Mouse (Mus musculus): ENCODE measurements around the gene Arsb. TPM values are rescaled to one million over a fixed set of nuclear protein-coding genes. Genes with fewer than 3 reads are reported as not detected.
A peak's percentile ranks its signal among the peaks of the same experiment; 100 is the strongest.

Arsb gene
- polyA plus RNA-seq, 1 experiment, result 49.7 TPM

- TF ChIP-seq POLR2A (IDR thresholded peaks at IDR 0.05; ENCODE audit: borderline replicate concordance, insufficient read depth, low read length) (no peak), CTCF (IDR thresholded peaks at IDR 0.05; ENCODE audit: borderline replicate concordance, insufficient read depth, low read depth, low read length) (no peak)
- peak overlapping the region; percentile 88 for H3K27ac ChIP-seq (ENCODE audit: insufficient read depth, low read length)
- 34% methylated on average over 9 of the region's 9 CpGs for WGBS
- no peaks in the 10 kb centered on the region for H3K27me3 ChIP-seq (ENCODE audit: control insufficient read depth, insufficient read depth, low read length)
- H3K4me1 ChIP-seq (ENCODE audit: control insufficient read depth, insufficient read depth, low read length), result no peaks in the 10 kb centered on the region
- DNase-seq, result no peak
- peak overlapping the region; percentile 77 for H3K4me3 ChIP-seq (replicated peaks; ENCODE audit: insufficient read depth, low read depth, low read length)
Observed at GRCm38 (mm10) chr13:93771031-93771587, 321 bp upstream of the Arsb start.

GRCm38 (mm10) chr13:93772279-93772636 lies 828 bp downstream of the Arsb start:
- Histone ChIP-seq H3K4me3 (replicated peaks; ENCODE audit: insufficient read depth, low read depth, low read length) (peak overlapping the region; percentile 77), H3K27me3 (ENCODE audit: control insufficient read depth, insufficient read depth, low read length) (no peaks in the 10 kb centered on the region), H3K4me1 (ENCODE audit: control insufficient read depth, insufficient read depth, low read length) (no peaks in the 10 kb centered on the region), H3K27ac (ENCODE audit: insufficient read depth, low read length) (peak overlapping the region; percentile 88)
- no peak for DNase-seq
- 8% methylated on average over 8 of the region's 8 CpGs for WGBS
- TF ChIP-seq CTCF (IDR thresholded peaks at IDR 0.05; ENCODE audit: borderline replicate concordance, insufficient read depth, low read depth, low read length), result no peak

- DNase-seq, result no peak
- 80% methylated on average over 7 of the region's 7 CpGs for WGBS
- Histone ChIP-seq H3K27me3 (ENCODE audit: control insufficient read depth, insufficient read depth, low read length) (no peaks in the 10 kb centered on the region), H3K4me3 (replicated peaks; ENCODE audit: insufficient read depth, low read depth, low read length) (no peak overlapping the region), H3K27ac (ENCODE audit: insufficient read depth, low read length) (no peak overlapping the region), H3K4me1 (ENCODE audit: control insufficient read depth, insufficient read depth, low read length) (no peaks in the 10 kb centered on the region)
- TF ChIP-seq CTCF (IDR thresholded peaks at IDR 0.05; ENCODE audit: borderline replicate concordance, insufficient read depth, low read depth, low read length) (no peak), POLR2A (IDR thresholded peaks at IDR 0.05; ENCODE audit: borderline replicate concordance, insufficient read depth, low read length) (no peak)
Observed at GRCm38 (mm10) chr13:93772861-93773260, 1.4 kb downstream of the Arsb start.

- no peaks in the 10 kb centered on the region for H3K4me1 ChIP-seq (ENCODE audit: control insufficient read depth, insufficient read depth, low read length)
- no peak for DNase-seq
- no peak overlapping the region for H3K27ac ChIP-seq (ENCODE audit: insufficient read depth, low read length)
- TF ChIP-seq POLR2A (IDR thresholded peaks at IDR 0.05; ENCODE audit: borderline replicate concordance, insufficient read depth, low read length), result no peak
- TF ChIP-seq CTCF (IDR thresholded peaks at IDR 0.05; ENCODE audit: borderline replicate concordance, insufficient read depth, low read depth, low read length), result no peak
- H3K4me3 ChIP-seq (replicated peaks; ENCODE audit: insufficient read depth, low read depth, low read length), result no peak overlapping the region
- H3K27me3 ChIP-seq (ENCODE audit: control insufficient read depth, insufficient read depth, low read length), result no peaks in the 10 kb centered on the region
- WGBS, result 77% methylated on average over 7 of the region's 7 CpGs
Observed at GRCm38 (mm10) chr13:93773704-93774315, 2.4 kb downstream of the Arsb start.

GRCm38 (mm10) chr13:93782823-93783222 lies 11.4 kb downstream of the Arsb start:
- Histone ChIP-seq H3K27ac (ENCODE audit: insufficient read depth, low read length) (no peak overlapping the region), H3K4me3 (replicated peaks; ENCODE audit: insufficient read depth, low read depth, low read length) (no peak overlapping the region)
- WGBS, result 94% methylated on average over 5 of the region's 5 CpGs

GRCm38 (mm10) chr13:93785329-93785728 lies 13.9 kb downstream of the Arsb start:
- Histone ChIP-seq H3K27me3 (ENCODE audit: control insufficient read depth, insufficient read depth, low read length) (no peaks in the 10 kb centered on the region), H3K27ac (ENCODE audit: insufficient read depth, low read length) (no peak overlapping the region), H3K4me1 (ENCODE audit: control insufficient read depth, insufficient read depth, low read length) (peaks cover 15% of the 10 kb centered on the region), H3K4me3 (replicated peaks; ENCODE audit: insufficient read depth, low read depth, low read length) (no peak overlapping the region)
- TF ChIP-seq POLR2A (IDR thresholded peaks at IDR 0.05; ENCODE audit: borderline replicate concordance, insufficient read depth, low read length) (no peak), CTCF (IDR thresholded peaks at IDR 0.05; ENCODE audit: borderline replicate concordance, insufficient read depth, low read depth, low read length) (peak; percentile 26)
- peak in 1 of 2 experiments; percentile 20 for DNase-seq
- 76% methylated on average over 3 of the region's 3 CpGs for WGBS

More at GRCm38 (mm10) chr13:93782823-93783222, 11.4 kb downstream of the Arsb start:
- TF ChIP-seq POLR2A (IDR thresholded peaks at IDR 0.05; ENCODE audit: borderline replicate concordance, insufficient read depth, low read length) (no peak), CTCF (IDR thresholded peaks at IDR 0.05; ENCODE audit: borderline replicate concordance, insufficient read depth, low read depth, low read length) (no peak)
- Histone ChIP-seq H3K4me1 (ENCODE audit: control insufficient read depth, insufficient read depth, low read length) (peaks cover 12% of the 10 kb centered on the region), H3K27me3 (ENCODE audit: control insufficient read depth, insufficient read depth, low read length) (no peaks in the 10 kb centered on the region)
- DNase-seq, result no peak

GRCm38 (mm10) chr13:93786051-93786450 lies 14.6 kb downstream of the Arsb start:
- peak; percentile 33 to 46 for DNase-seq
- Histone ChIP-seq H3K27me3 (ENCODE audit: control insufficient read depth, insufficient read depth, low read length) (no peaks in the 10 kb centered on the region), H3K27ac (ENCODE audit: insufficient read depth, low read length) (peak overlapping the region; percentile 19; the same call in 1 of the 2 replicates), H3K4me3 (replicated peaks; ENCODE audit: insufficient read depth, low read depth, low read length) (no peak overlapping the region), H3K4me1 (ENCODE audit: control insufficient read depth, insufficient read depth, low read length) (peaks cover 15% of the 10 kb centered on the region)
- 12% methylated on average over 2 of the region's 2 CpGs for WGBS
- no peak for TF ChIP-seq POLR2A (IDR thresholded peaks at IDR 0.05; ENCODE audit: borderline replicate concordance, insufficient read depth, low read length)
- TF ChIP-seq CTCF (IDR thresholded peaks at IDR 0.05; ENCODE audit: borderline replicate concordance, insufficient read depth, low read depth, low read length), result no peak

GRCm38 (mm10) chr13:93787647-93788046 lies 16.2 kb downstream of the Arsb start:
- peak; percentile 45 to 66 for DNase-seq
- Histone ChIP-seq H3K4me3 (replicated peaks; ENCODE audit: insufficient read depth, low read depth, low read length) (no peak overlapping the region), H3K27me3 (ENCODE audit: control insufficient read depth, insufficient read depth, low read length) (no peaks in the 10 kb centered on the region), H3K4me1 (ENCODE audit: control insufficient read depth, insufficient read depth, low read length) (peaks cover 15% of the 10 kb centered on the region), H3K27ac (ENCODE audit: insufficient read depth, low read length) (no peak overlapping the region)
- no peak for TF ChIP-seq CTCF (IDR thresholded peaks at IDR 0.05; ENCODE audit: borderline replicate concordance, insufficient read depth, low read depth, low read length)
- WGBS, result 5% methylated on average over 8 of the region's 8 CpGs

All from cerebellum, adult 2 months (tissue).